Mouse (Mus musculus): ENCODE measurements around the gene Glo1. TPM values are rescaled to one million over a fixed set of nuclear protein-coding genes. Genes with fewer than 3 reads are reported as not detected.

Glo1 gene
- polyA plus RNA-seq, 1 experiment: 46.4 TPM

DNA sequence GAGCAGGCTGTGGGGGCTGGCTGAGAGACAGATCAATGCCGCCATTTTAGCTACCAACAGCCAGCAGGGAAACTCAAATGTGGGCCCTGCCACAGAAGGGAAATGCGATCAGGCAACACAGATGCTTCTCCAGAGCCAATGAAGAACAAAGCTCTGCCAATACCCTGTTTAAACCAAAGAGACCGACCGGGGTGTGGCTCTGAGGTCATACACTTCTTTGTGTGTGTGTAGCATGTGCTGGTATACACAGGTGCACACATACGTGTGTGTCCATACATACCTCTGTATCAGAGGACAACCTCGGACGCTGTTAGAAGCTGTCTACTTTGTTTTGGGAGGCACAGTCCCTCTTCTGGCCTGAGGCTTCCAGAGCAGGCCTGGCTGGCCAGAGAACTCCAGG, 19.3 kb downstream of the Glo1 start:
- H3K4me3 ChIP-seq (ENCODE audit: insufficient read depth, low read length): no peak overlapping the region
- peaks cover 7% of the 10 kb centered on the region for H3K4me1 ChIP-seq (ENCODE audit: control insufficient read depth, insufficient read depth, low read length)
- H3K27ac ChIP-seq (ENCODE audit: insufficient read depth, low read depth, low read length): no peak overlapping the region
- TF ChIP-seq POLR2A (IDR thresholded peaks at IDR 0.05; ENCODE audit: borderline replicate concordance, low read depth, low read length) (no peak), CTCF (IDR thresholded peaks at IDR 0.05; ENCODE audit: low read depth, low read length) (no peak)

DNA sequence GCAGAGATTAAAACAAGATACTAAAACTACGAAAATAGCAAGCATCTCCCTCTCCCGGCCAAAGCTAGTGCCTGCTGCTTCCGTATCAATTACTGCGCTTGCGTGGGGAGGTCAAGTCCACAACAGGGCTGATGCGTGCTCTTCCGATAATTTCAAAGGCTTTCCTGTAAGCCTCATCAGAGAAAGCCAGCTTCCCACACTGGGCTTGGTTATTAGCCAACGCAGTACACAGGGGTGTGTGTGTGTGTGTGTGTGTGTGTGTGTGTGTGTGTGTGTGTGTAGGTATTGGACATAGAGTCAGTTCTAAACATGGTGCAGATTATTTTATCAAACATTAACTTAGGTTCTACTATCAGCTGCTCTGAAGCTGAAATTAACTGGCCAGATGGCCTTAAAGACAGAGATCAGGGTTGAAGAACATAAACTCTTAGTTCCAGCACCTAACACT, 20.0 kb downstream of the Glo1 start:
- TF ChIP-seq POLR2A (IDR thresholded peaks at IDR 0.05; ENCODE audit: borderline replicate concordance, low read depth, low read length): no peak
- no peak for TF ChIP-seq CTCF (IDR thresholded peaks at IDR 0.05; ENCODE audit: low read depth, low read length)
- Histone ChIP-seq H3K27ac (ENCODE audit: insufficient read depth, low read depth, low read length) (no peak overlapping the region), H3K4me1 (ENCODE audit: control insufficient read depth, insufficient read depth, low read length) (peaks cover 7% of the 10 kb centered on the region), H3K4me3 (ENCODE audit: insufficient read depth, low read length) (no peak overlapping the region)

DNA sequence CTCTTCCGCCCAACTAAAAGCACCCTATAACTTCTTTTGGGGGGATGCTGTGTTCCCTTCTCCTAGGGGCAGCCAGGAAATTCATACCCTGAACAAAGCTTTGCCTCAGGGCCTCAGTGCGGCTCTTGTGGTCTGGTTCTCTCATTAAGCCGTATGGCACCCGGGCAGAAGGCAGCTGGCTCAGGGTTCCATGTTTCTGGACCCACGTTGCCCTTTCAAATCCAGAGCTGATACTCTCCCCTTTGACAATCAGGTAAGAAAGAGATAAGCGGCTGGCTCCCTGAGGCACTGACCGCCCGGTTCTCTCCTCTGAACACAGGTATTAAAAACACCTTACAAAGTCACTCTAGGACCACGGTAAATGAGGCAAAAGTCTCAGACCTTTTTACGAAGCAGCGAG, 20.5 kb downstream of the Glo1 start:
- no peak overlapping the region for H3K27ac ChIP-seq (ENCODE audit: insufficient read depth, low read depth, low read length)
- H3K4me3 ChIP-seq (ENCODE audit: insufficient read depth, low read length): no peak overlapping the region
- peaks cover 5% of the 10 kb centered on the region for H3K4me1 ChIP-seq (ENCODE audit: control insufficient read depth, insufficient read depth, low read length)
- TF ChIP-seq POLR2A (IDR thresholded peaks at IDR 0.05; ENCODE audit: borderline replicate concordance, low read depth, low read length): no peak
- no peak for TF ChIP-seq CTCF (IDR thresholded peaks at IDR 0.05; ENCODE audit: low read depth, low read length)

DNA sequence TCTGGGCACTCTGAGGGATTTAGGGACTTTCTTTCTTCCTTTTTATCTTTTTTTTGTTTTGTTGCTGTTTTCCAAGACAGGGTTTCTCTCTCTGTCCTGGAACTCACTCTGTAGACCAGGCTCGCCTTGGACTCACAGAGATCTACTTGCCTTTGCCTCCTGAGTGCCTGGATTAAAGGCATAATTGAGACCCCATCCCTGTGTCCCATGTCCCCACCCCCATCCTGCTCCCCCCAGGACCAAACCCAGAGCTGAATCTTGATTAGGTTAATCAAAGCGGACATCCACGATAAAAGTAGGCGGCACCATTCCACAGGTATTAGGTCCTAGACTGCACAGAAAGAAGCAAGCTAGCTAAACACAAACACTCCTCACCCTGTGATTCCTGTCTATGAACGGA, 21.7 kb downstream of the Glo1 start:
- H3K4me1 ChIP-seq (ENCODE audit: control insufficient read depth, insufficient read depth, low read length): peaks cover 4% of the 10 kb centered on the region
- TF ChIP-seq POLR2A (IDR thresholded peaks at IDR 0.05; ENCODE audit: borderline replicate concordance, low read depth, low read length): no peak
- TF ChIP-seq CTCF (IDR thresholded peaks at IDR 0.05; ENCODE audit: low read depth, low read length): no peak
- H3K4me3 ChIP-seq (ENCODE audit: insufficient read depth, low read length): no peak overlapping the region
- no peak overlapping the region for H3K27ac ChIP-seq (ENCODE audit: insufficient read depth, low read depth, low read length)

DNA sequence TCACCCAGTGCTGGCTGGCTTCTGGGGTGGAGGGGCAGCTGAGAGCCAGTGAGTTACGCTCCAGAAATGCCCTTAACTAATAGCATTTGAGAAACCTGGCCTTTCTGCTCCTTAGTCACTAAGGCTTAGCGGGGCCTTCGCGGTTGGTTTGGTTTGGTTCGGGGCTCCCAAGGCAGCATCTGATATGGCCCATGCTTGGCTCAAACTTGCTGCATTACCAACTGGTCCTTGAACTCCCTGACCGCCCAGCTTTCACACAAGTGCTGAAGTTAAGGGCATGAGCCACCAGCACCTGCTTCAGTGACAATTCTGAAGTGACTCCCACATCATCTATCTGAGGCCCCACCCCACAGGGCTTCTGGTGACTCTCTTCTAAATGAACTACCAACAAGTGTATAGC, 22.4 kb downstream of the Glo1 start:
- TF ChIP-seq POLR2A (IDR thresholded peaks at IDR 0.05; ENCODE audit: borderline replicate concordance, low read depth, low read length) (no peak), CTCF (IDR thresholded peaks at IDR 0.05; ENCODE audit: low read depth, low read length) (no peak)
- Histone ChIP-seq H3K27ac (ENCODE audit: insufficient read depth, low read depth, low read length) (no peak overlapping the region), H3K4me3 (ENCODE audit: insufficient read depth, low read length) (no peak overlapping the region), H3K4me1 (ENCODE audit: control insufficient read depth, insufficient read depth, low read length) (no peaks in the 10 kb centered on the region)

DNA sequence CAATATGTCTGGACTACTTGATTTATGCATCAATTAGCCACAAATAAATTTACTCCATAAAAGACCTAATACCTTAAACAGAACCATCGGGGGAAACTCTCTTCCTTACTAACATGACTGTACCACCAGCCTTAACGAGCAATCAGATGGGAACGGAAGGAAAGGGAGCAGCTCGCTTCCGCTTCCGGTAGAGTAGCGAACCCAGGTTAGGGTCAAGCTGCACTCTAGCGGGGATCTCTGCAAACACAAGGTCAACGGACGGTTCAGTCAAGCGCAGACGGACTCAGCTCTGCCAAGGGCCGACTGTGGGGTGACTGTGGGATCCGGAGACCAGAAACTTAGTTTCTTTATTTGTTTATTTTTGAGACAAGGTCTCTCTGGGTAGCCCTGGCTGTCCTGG, 24.5 kb downstream of the Glo1 start:
- Histone ChIP-seq H3K27ac (ENCODE audit: insufficient read depth, low read depth, low read length) (no peak overlapping the region), H3K4me3 (ENCODE audit: insufficient read depth, low read length) (no peak overlapping the region), H3K4me1 (ENCODE audit: control insufficient read depth, insufficient read depth, low read length) (no peaks in the 10 kb centered on the region)
- TF ChIP-seq CTCF (IDR thresholded peaks at IDR 0.05; ENCODE audit: low read depth, low read length) (no peak), POLR2A (IDR thresholded peaks at IDR 0.05; ENCODE audit: borderline replicate concordance, low read depth, low read length) (no peak)

DNA sequence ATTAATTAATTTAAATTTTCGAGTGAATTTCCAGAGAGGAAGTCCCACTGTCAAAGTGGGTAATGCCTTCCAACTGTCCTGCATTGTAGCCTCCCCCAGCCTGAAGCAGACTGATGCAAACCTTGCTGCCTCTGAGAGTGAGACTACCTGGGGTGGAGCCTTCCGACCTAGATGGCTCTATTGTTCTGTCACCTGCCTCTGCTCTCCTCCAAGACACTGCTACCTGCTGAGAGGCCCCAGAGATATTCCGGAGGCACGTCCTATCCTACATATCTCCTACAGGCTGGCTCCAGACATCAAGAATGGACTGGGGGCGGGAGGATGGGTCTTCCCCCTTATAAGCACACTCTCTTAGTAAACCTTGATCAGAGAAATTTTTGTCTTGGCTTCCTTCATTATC, 28.4 kb downstream of the Glo1 start:
- no peak overlapping the region for H3K27ac ChIP-seq (ENCODE audit: insufficient read depth, low read depth, low read length)
- H3K4me1 ChIP-seq (ENCODE audit: control insufficient read depth, insufficient read depth, low read length): no peaks in the 10 kb centered on the region
- no peak overlapping the region for H3K4me3 ChIP-seq (ENCODE audit: insufficient read depth, low read length)
- TF ChIP-seq CTCF (IDR thresholded peaks at IDR 0.05; ENCODE audit: low read depth, low read length) (no peak), POLR2A (IDR thresholded peaks at IDR 0.05; ENCODE audit: borderline replicate concordance, low read depth, low read length) (no peak)

DNA sequence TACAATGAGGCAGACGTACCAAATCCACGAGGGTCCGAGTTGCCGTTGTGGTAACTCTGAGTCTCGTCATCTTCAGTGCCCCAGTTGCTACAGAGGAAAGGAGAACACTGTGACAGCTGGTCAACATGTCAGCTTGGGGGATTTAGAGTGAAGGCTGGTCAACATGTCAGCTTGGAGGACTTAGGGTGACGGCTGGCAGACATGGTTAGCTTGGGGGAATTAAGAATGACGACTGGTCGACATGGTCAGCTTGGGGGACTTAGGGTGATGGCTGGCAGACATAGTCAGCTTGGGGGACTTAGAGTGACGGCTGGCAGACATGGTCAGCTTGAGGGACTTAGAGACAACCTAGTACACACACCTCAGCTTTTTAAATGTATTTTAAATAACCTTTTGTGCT, 28.9 kb downstream of the Glo1 start:
- Histone ChIP-seq H3K4me1 (ENCODE audit: control insufficient read depth, insufficient read depth, low read length) (no peaks in the 10 kb centered on the region), H3K27ac (ENCODE audit: insufficient read depth, low read depth, low read length) (no peak overlapping the region), H3K4me3 (ENCODE audit: insufficient read depth, low read length) (no peak overlapping the region)
- TF ChIP-seq CTCF (IDR thresholded peaks at IDR 0.05; ENCODE audit: low read depth, low read length) (no peak), POLR2A (IDR thresholded peaks at IDR 0.05; ENCODE audit: borderline replicate concordance, low read depth, low read length) (no peak)

DNA sequence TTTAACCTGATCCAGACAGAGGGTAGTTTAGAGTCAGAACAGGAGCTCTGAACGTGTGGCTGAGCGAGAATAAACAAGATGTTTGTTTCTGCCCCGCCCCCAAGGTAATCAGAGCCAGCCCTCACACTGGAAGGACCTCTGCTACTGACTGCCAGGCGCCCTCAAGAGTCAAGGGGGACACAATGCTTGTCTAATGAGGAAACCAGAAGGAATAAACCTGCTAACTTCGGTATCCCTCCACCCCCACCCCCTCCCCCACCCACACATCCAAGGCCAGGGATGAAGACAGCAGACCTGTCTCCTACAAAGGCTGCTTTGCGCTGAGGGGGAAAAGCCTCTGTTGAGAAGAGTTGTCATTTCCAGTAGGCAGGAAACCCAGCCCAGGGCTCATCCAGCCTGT, 31.8 kb downstream of the Glo1 start:
- no peak overlapping the region for H3K4me3 ChIP-seq (ENCODE audit: insufficient read depth, low read length)
- no peak overlapping the region for H3K27ac ChIP-seq (ENCODE audit: insufficient read depth, low read depth, low read length)
- H3K4me1 ChIP-seq (ENCODE audit: control insufficient read depth, insufficient read depth, low read length): no peaks in the 10 kb centered on the region
- TF ChIP-seq CTCF (IDR thresholded peaks at IDR 0.05; ENCODE audit: low read depth, low read length) (no peak), POLR2A (IDR thresholded peaks at IDR 0.05; ENCODE audit: borderline replicate concordance, low read depth, low read length) (no peak)

DNA sequence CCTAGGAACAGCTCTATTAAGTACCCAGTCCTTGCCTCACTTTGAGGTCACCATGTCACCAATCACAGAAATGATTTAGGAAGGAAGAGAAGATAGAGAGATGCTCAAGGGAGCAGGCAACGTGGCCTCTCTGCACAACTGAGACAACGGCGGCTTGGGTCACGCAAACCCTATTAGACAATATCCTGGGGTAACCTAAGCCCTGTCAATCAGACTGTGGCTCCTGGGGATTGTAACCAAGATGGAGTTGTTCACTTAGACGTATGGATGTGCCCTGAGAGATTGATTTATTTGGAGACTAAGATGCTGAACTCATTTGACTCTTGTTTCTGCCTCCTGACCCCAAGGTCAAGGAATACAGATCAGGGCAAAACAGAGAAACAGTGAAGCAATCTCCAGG, 32.3 kb downstream of the Glo1 start:
- Histone ChIP-seq H3K27ac (ENCODE audit: insufficient read depth, low read depth, low read length) (no peak overlapping the region), H3K4me3 (ENCODE audit: insufficient read depth, low read length) (no peak overlapping the region), H3K4me1 (ENCODE audit: control insufficient read depth, insufficient read depth, low read length) (no peaks in the 10 kb centered on the region)
- TF ChIP-seq CTCF (IDR thresholded peaks at IDR 0.05; ENCODE audit: low read depth, low read length) (no peak), POLR2A (IDR thresholded peaks at IDR 0.05; ENCODE audit: borderline replicate concordance, low read depth, low read length) (no peak)
